Mouse (Mus musculus): ENCODE measurements around the gene Pth1r. TPM values are rescaled to one million over a fixed set of nuclear protein-coding genes. Genes with fewer than 3 reads are reported as not detected.

The Pth1r gene
- total RNA-seq (2023), result not detected

DNA sequence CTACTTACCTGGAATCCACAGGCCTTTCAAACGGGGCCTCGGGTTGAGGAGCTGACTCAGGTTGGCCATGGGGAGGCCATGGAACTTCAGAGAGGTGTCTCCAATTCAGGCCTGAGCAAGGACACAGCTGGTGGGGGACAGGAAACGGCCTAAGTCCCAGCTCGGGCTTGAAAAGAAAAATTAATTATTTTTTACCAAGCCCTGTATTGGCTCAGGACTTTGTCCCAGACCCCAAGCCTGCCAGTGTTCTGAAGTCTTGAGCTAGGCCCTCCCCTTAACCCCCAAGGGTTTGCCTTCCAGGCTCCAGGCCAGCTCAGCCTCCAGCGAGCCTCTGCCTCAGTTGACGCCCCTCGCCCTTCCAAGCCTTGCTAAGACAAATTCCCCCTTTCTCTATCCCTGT, at the start of gene Pth1r:
Gene Pth1r, minus strand, starts transcription at position 185 of the 400 bp plus-strand sequence.

DNA sequence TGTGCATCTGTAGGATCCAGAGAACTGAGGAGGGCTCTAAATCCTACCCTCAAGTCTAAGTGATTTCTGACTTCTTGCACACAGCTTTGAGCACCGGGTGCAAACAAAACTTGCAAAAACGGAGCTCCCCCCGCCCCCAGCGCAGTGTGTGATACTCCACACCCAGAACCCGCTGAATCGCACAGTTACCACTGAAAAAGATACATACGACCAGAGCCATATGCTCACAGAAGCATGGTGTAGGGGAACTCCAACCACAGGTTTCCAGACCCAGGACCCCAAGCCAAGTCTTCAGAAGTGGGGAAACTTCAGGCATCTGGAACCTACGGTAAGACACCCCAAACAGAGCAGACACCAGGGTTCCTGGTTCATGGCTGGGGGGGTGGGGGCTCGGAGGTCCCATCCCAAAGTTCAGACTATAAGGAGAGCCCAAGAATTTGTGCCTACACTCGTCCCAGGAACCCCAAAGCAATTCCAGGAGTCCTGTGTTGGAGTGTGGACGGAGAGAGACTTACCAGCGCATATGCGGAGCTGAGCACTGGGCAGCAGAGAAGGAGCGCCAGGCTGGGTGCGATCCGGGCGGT, 5.1 kb downstream of the Pth1r start, which contains the start of gene Myl3:
Gene Myl3, plus strand, starts transcription at position 151 of the 584 bp plus-strand sequence.

Other genes with a start within 250 kb of the Pth1r start
- gene Setd2, start 214.5 kb downstream of the Pth1r start, total RNA-seq (2023), result 100 to 1,000 TPM; 126 to 141 TPM
- gene Nradd, start 122.7 kb downstream of the Pth1r start, total RNA-seq (2023), result 10 to 100 TPM; 12.2 to 14.3 TPM
- gene Nbeal2, start 93.0 kb downstream of the Pth1r start, total RNA-seq (2023), result 100 to 1,000 TPM; 113 to 134 TPM
- gene Ccdc12, start 90.6 kb downstream of the Pth1r start, total RNA-seq (2023), result 10 to 100 TPM; 85.4 to 95.4 TPM
- gene Myl3, start 5.3 kb downstream of the Pth1r start, total RNA-seq (2023), result not detected
- gene Prss42, start 51.0 kb upstream of the Pth1r start, total RNA-seq (2023), result not detected
- gene Prss44, start 66.8 kb upstream of the Pth1r start, total RNA-seq (2023), result not detected
- gene Prss43, start 79.5 kb upstream of the Pth1r start, total RNA-seq (2023), result not detected
- not detected for gene Prss45, start 87.4 kb upstream of the Pth1r start, total RNA-seq (2023)
- not detected for gene Prss46, start 97.4 kb upstream of the Pth1r start, total RNA-seq (2023)
- under 1 TPM in 1 of 2 experiments, not detected in 1; 0.92 TPM for gene Prss50, start 110.8 kb upstream of the Pth1r start, total RNA-seq (2023)
- 100 to 1,000 TPM; 470 to 474 TPM for gene Als2cl, start 132.7 kb upstream of the Pth1r start, total RNA-seq (2023)
- 10 to 100 TPM; 29.8 to 30.7 TPM for gene Tmie, start 133.0 kb upstream of the Pth1r start, total RNA-seq (2023)
- gene Fam240a, start 169.7 kb upstream of the Pth1r start, total RNA-seq (2023), result 1 to 10 TPM; 3.6 to 5.6 TPM
- gene Tdgf1, start 199.0 kb upstream of the Pth1r start, total RNA-seq (2023), result under 1 TPM in 1 of 2 experiments, not detected in 1; 0.86 TPM
- gene Lrrc2, start 204.4 kb upstream of the Pth1r start, total RNA-seq (2023), result under 1 TPM; 0.15 to 0.35 TPM
- not detected for gene Rtp3, start 243.4 kb upstream of the Pth1r start, total RNA-seq (2023)